Mouse (Mus musculus) limb, embryonic 12.5 days (tissue): ENCODE data around the gene Kif6. TPM values are rescaled to one million over a fixed set of nuclear protein-coding genes. Genes with fewer than 3 reads are reported as not detected.

ENCODE experiments used
- ATAC-seq: fragments of 200-750 bp; cut with Nextera tagmentation; 2 replicates; pipeline ENCODE4 v1.8.0; 2017; ENCODE audit warnings: low read depth, moderate TSS enrichment; ENCODE audit not compliant: insufficient number of reproducible peaks, insufficient read depth, low FRiP score, low TSS enrichment
- H3K27ac ChIP-seq: fragments of 300-500 bp; sonication (generic); 2 replicates; pipeline ENCODE4 v1.5.1; 2016; ENCODE audit warnings: mild to moderate bottlenecking, moderate library complexity
- H3K27me3 ChIP-seq: fragments of 300-500 bp; sonication (generic); 2 replicates; pipeline ENCODE4 v1.6.1; 2016; ENCODE audit warnings: mild to moderate bottlenecking, moderate library complexity
- H3K36me3 ChIP-seq: fragments of 300-500 bp; sonication (generic); 2 replicates; pipeline ENCODE4 v1.6.1; 2016; ENCODE audit warnings: mild to moderate bottlenecking, moderate library complexity
- H3K4me1 ChIP-seq: fragments of 300-500 bp; sonication (generic); replicated peaks from 2 replicates; pipeline ENCODE4 v1.6.1; 2016
- H3K4me2 ChIP-seq: fragments of 300-500 bp; sonication (generic); 2 replicates; pipeline ENCODE4 v1.6.1; 2016; ENCODE audit warnings: mild to moderate bottlenecking, moderate library complexity
- H3K4me3 ChIP-seq: fragments of 300-500 bp; sonication (generic); replicated peaks from 2 replicates; pipeline ENCODE4 v1.5.1; 2016; ENCODE audit warnings: mild to moderate bottlenecking
- H3K9ac ChIP-seq: fragments of 300-500 bp; sonication (generic); replicated peaks from 2 replicates; pipeline ENCODE4 v1.6.1; 2016; ENCODE audit warnings: mild to moderate bottlenecking, moderate library complexity
- H3K9me3 ChIP-seq: fragments of 300-500 bp; sonication (generic); 2 replicates; pipeline ENCODE4 v1.6.1; 2016; ENCODE audit warnings: mild to moderate bottlenecking, moderate library complexity
- WGBS: fragments of 180-500 bp; shearing (Covaris S2); methylation state at CpG from one replicate; pipeline ENCODE4 v1.1.7; 2016; 5-methylcytosine and 5-hydroxymethylcytosine counted together
- polyA plus RNA-seq: library from polyadenylated mRNA; unstranded; fragments of >200 nt; fragmentation: Nextera tagmentation; extraction: Ambion mirVana; gene quantifications from 2 replicates; pipeline ENCODE4 v1.2.1, GENCODE M21; 2016

Kif6 gene
- polyA plus RNA-seq, 1 experiment from 2014 or later: 4.7 TPM

GRCm38 (mm10) chr17:49628875-49629274 lies 13.9 kb downstream of the Kif6 start:
- Histone ChIP-seq H3K4me1 (0 out of 2 replicates have a peak, but pooled peaks cover 2% of the 10 kb centered on the region), H3K9ac (no peak overlapping the region), H3K27me3 (no peaks in the 10 kb centered on the region), H3K4me3 (no peak overlapping the region), H3K27ac (no peak overlapping the region), H3K36me3 (no peaks in the 10 kb centered on the region), H3K9me3 (no peaks in the 10 kb centered on the region), H3K4me2 (no peak overlapping the region)
- ATAC-seq: no peak
- WGBS: 89% methylated on average over 8 of the region's 8 CpGs

DNA sequence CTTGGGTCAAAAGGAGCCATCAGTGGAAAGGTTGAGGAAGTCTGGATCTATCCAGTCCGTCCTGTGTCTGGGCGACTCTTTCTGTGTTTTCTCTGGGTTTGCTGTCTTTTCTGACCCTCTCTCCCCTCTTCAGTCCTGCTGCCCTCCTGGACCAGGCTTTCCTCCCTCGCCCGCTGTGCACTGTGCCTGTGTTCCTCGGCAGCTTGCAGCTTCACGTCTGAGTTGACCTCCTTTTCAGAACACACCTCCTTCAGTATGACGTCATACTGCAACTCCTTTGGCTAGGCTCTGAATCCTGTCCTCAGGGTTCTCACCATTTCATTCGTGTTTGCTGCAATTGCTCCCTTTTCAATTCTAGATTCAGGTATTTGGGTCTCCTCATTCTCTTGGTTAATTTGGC lies 18.1 kb downstream of the Kif6 start:
- 0 out of 2 replicates have a peak, but pooled peaks cover 6% of the 10 kb centered on the region for H3K4me1 ChIP-seq
- H3K27ac ChIP-seq: no peak overlapping the region
- no peak overlapping the region for H3K4me2 ChIP-seq
- WGBS: 53% methylated on average over 8 of the region's 8 CpGs
- no peak overlapping the region for H3K4me3 ChIP-seq
- H3K27me3 ChIP-seq: no peaks in the 10 kb centered on the region
- H3K9ac ChIP-seq: no peak overlapping the region
- H3K9me3 ChIP-seq: no peaks in the 10 kb centered on the region
- H3K36me3 ChIP-seq: no peaks in the 10 kb centered on the region
- no peak for ATAC-seq

DNA sequence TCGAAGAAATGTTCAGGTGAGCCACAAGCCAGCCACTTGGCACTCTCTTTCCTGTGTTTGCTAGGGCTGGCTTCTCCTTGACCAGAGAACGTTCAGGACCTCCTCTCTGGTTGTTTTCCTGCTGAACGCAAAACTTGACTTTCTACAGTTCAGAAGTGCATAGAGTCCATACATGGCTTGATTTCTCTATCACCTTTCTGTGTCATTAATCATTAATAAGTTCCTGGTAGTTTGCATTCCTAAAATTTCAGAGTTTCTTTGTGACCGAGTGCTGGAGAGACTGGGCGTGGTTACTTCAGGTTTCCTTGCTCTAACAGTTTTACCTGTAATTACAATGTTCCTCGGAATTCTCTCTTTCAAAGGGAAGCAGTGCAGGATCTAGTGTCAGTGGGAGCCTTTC lies 27.0 kb downstream of the Kif6 start:
- 84% methylated on average over 6 of the region's 6 CpGs for WGBS
- H3K36me3 ChIP-seq: no peaks in the 10 kb centered on the region
- peaks cover 3% of the 10 kb centered on the region; the same call in 1 of the 2 replicates for H3K9me3 ChIP-seq
- H3K4me2 ChIP-seq: no peak overlapping the region
- H3K4me1 ChIP-seq: peaks cover 5% of the 10 kb centered on the region
- ATAC-seq: no peak
- H3K27ac ChIP-seq: no peak overlapping the region
- H3K4me3 ChIP-seq: no peak overlapping the region
- no peaks in the 10 kb centered on the region for H3K27me3 ChIP-seq
- H3K9ac ChIP-seq: no peak overlapping the region

DNA sequence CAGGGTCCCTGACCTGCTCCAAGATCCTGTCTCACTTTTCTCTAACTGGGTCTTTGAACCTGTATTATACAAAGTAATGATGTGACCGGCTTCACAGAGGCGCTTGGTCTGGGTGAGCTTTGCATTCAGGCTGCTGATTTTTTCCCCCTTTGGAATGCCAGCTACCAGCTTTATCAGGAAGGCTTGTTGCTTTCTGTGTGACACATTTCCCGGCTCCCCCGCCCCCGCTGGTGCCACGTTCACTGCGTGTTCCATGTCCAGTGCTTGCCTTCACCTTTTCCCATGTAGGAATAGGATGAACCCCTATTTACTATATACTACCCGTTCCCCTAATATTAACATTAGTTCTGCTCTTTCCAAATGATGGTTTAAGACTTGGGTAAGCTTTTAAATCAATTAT lies 27.4 kb downstream of the Kif6 start:
- Histone ChIP-seq H3K4me1 (peaks cover 5% of the 10 kb centered on the region), H3K9ac (no peak overlapping the region), H3K27ac (no peak overlapping the region), H3K27me3 (no peaks in the 10 kb centered on the region), H3K4me2 (no peak overlapping the region), H3K36me3 (no peaks in the 10 kb centered on the region), H3K4me3 (no peak overlapping the region), H3K9me3 (peaks cover 3% of the 10 kb centered on the region; the same call in 1 of the 2 replicates)
- 93% methylated on average over 8 of the region's 8 CpGs for WGBS
- no peak for ATAC-seq

DNA sequence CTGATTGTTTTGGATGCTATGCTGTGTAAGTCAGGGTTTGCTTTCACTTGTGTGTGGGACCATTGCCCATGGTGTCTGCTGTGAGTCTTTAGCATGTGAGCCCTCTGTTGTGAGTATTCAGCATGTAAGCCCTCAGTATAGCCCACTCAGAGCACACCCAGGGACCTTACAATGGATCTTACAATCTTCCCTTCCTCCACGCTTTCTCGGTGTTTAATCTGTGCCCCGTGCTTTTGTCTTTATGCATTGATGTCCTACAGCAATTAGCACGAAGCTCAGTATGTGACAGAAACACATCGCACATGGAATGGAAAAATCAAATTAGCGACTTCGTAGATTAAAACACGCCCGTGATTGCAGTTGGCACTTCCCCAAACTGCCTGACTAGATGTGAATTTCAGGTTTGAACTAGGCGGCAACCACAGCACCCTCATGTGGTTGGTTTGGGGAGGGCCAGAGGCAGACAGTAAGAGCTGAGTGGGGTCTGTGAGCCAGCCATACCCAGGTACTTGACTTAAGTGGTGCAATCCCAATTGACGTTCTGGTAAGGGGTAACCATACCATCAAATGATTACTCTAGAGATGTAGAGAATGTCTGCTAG lies 28.1 kb downstream of the Kif6 start:
- no peak overlapping the region for H3K9ac ChIP-seq
- no peaks in the 10 kb centered on the region for H3K36me3 ChIP-seq

GRCm38 (mm10) chr17:49646267-49646666 lies 31.3 kb downstream of the Kif6 start:
- H3K4me2 ChIP-seq: no peak overlapping the region
- no peak for ATAC-seq
- 91% methylated on average over 5 of the region's 5 CpGs for WGBS
- no peak overlapping the region for H3K4me3 ChIP-seq
- H3K9me3 ChIP-seq: peaks cover 6% of the 10 kb centered on the region; the same call in 1 of the 2 replicates
- no peak overlapping the region for H3K9ac ChIP-seq
- H3K27me3 ChIP-seq: no peaks in the 10 kb centered on the region
- H3K4me1 ChIP-seq: peaks cover 5% of the 10 kb centered on the region; the same call in 1 of the 2 replicates
- H3K27ac ChIP-seq: no peak overlapping the region
- H3K36me3 ChIP-seq: no peaks in the 10 kb centered on the region

More for the DNA sequence above, 28.1 kb downstream of the Kif6 start:
- peaks cover 3% of the 10 kb centered on the region; the same call in 1 of the 2 replicates for H3K9me3 ChIP-seq
- no peak overlapping the region for H3K4me3 ChIP-seq
- H3K27ac ChIP-seq: no peak overlapping the region
- no peak for ATAC-seq
- WGBS: 92% methylated on average over 11 of the region's 11 CpGs
- H3K4me1 ChIP-seq: peaks cover 5% of the 10 kb centered on the region
- no peak overlapping the region for H3K4me2 ChIP-seq
- no peaks in the 10 kb centered on the region for H3K27me3 ChIP-seq

DNA sequence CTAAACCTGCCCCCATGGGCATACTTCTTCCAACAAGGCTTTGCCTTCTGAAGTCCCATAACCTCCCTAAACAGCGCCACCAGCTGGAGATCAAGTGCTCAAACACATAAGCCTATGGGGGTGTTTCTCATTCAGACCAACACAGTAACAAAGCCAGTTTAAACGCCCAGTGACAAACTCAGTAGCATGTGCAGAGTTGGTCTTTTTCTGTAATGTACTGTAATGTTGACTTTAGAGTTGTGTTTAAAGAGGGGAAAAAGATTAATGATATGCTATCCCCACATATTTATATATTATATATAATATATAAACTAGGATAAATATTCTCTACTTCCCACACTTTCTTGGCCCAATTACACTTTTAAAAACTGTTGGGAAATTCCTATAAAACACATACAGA lies 34.0 kb downstream of the Kif6 start:
- no peak overlapping the region for H3K4me3 ChIP-seq
- ATAC-seq: no peak
- H3K9me3 ChIP-seq: peaks cover 6% of the 10 kb centered on the region; the same call in 1 of the 2 replicates
- H3K36me3 ChIP-seq: no peaks in the 10 kb centered on the region
- H3K27ac ChIP-seq: 0 out of 2 replicates have a peak overlapping the region, but pooled peaks have one; percentile 29
- no peaks in the 10 kb centered on the region for H3K27me3 ChIP-seq
- 73% methylated on average over 2 of the region's 2 CpGs for WGBS
- no peak overlapping the region for H3K9ac ChIP-seq
- no peak overlapping the region for H3K4me2 ChIP-seq
- peaks cover 2% of the 10 kb centered on the region for H3K4me1 ChIP-seq

DNA sequence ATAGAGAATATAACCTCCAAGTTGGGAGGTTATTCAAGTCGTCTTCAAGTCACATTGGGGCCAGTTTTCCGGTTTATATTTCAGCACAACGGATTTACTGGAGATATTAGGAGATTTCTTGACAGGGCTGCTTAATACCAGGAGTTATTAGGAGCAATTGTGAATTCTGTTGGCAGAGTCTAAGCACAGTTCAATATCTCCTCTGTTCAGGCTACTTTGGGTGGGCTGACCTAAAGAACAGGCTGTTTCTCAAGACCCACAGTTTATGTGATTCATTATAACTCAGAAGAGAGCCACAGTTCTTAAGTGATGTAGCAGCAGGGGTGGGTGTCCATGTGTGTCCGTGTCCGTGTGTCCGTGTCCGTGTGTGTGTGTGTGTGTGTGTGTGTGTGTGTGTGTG lies 34.5 kb downstream of the Kif6 start:
- Histone ChIP-seq H3K27ac (no peak overlapping the region), H3K4me2 (no peak overlapping the region), H3K4me3 (no peak overlapping the region), H3K4me1 (no peaks in the 10 kb centered on the region; the same call in 1 of the 2 replicates), H3K27me3 (no peaks in the 10 kb centered on the region), H3K9me3 (peaks cover 6% of the 10 kb centered on the region; the same call in 1 of the 2 replicates), H3K36me3 (no peaks in the 10 kb centered on the region), H3K9ac (no peak overlapping the region)
- WGBS: 84% methylated on average over 7 of the region's 7 CpGs
- ATAC-seq: no peak

DNA sequence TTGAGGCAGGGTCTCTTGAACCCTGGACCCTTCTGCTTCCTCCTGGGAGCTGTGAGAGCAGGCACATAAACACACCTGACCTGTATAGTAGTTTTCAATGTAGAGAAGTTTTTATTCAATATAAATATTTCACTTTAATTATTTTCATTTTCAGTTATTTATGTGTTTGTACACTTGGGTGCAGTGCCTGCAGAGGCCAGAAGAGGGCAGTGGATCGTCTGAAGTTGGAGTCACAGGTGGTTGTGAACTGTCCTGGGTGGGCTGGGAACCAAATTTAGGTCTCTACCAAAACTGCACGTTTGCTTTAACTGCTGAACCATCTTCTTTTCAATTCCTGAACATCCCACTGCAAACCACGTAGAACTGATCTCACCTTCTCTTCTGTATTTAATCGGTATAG lies 35.4 kb downstream of the Kif6 start:
- no peak for ATAC-seq
- no peaks in the 10 kb centered on the region for H3K27me3 ChIP-seq
- WGBS: 84% methylated on average over 4 of the region's 4 CpGs
- no peak overlapping the region for H3K4me2 ChIP-seq
- no peak overlapping the region for H3K9ac ChIP-seq
- H3K4me3 ChIP-seq: no peak overlapping the region
- no peaks in the 10 kb centered on the region; the same call in 1 of the 2 replicates for H3K4me1 ChIP-seq
- H3K27ac ChIP-seq: no peak overlapping the region
- no peaks in the 10 kb centered on the region for H3K36me3 ChIP-seq
- peaks cover 6% of the 10 kb centered on the region; the same call in 1 of the 2 replicates for H3K9me3 ChIP-seq

GRCm38 (mm10) chr17:49652357-49652756 lies 37.4 kb downstream of the Kif6 start:
- WGBS: 62% methylated on average over 3 of the region's 3 CpGs
- Histone ChIP-seq H3K4me3 (no peak overlapping the region), H3K9ac (no peak overlapping the region), H3K9me3 (peaks cover 4% of the 10 kb centered on the region; the same call in 1 of the 2 replicates), H3K27me3 (no peaks in the 10 kb centered on the region), H3K27ac (no peak overlapping the region), H3K36me3 (no peaks in the 10 kb centered on the region), H3K4me1 (no peaks in the 10 kb centered on the region; the same call in 1 of the 2 replicates), H3K4me2 (no peak overlapping the region)
- no peak for ATAC-seq

DNA sequence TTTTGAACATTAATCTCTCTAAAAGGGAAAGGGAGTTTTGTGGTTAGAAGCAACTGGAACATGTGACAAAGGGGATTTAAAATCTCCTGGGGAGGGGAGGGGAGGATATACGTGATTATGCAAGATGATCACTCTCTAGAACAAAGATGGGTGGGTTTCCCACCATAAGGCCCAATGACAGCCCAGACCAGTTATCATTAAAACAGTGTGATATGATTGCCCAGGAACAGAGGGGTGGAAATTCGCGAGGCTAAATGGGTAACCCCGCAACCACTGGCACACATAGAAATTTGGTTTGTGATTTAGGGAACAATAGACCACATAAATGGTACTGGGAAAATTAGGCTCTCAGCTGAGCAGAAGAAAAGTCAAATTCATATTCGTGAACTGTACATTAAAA lies 37.9 kb downstream of the Kif6 start:
- Histone ChIP-seq H3K4me1 (no peaks in the 10 kb centered on the region; the same call in 1 of the 2 replicates), H3K4me3 (no peak overlapping the region), H3K27me3 (no peaks in the 10 kb centered on the region), H3K27ac (no peak overlapping the region), H3K9ac (no peak overlapping the region), H3K9me3 (peaks cover 4% of the 10 kb centered on the region; the same call in 1 of the 2 replicates), H3K4me2 (no peak overlapping the region), H3K36me3 (no peaks in the 10 kb centered on the region)
- ATAC-seq: no peak
- 77% methylated on average over 5 of the region's 5 CpGs for WGBS

- Histone ChIP-seq H3K36me3 (no peaks in the 10 kb centered on the region), H3K4me3 (no peak overlapping the region), H3K4me2 (no peak overlapping the region), H3K27me3 (no peaks in the 10 kb centered on the region), H3K9me3 (no peaks in the 10 kb centered on the region), H3K4me1 (0 out of 2 replicates have a peak, but pooled peaks cover 7% of the 10 kb centered on the region), H3K9ac (no peak overlapping the region), H3K27ac (no peak overlapping the region)
- 64% methylated on average over 6 of the region's 6 CpGs for WGBS
- ATAC-seq: no peak
These were observed 46.7 kb downstream of the Kif6 start for GRCm38 (mm10) chr17:49661626-49662025.
